Mouse (Mus musculus): ENCODE data around the gene Kcnj16.

The Kcnj16 gene

GRCm38 (mm10) chr11:110967762-110968135 lies at the start of gene Kcnj16:
Kcnj16 (plus strand) TSS chr11:110968033.
- no peak for DNase-seq (ENCODE audit: extremely low read depth, low read depth, low spot score)

- no peak for DNase-seq (ENCODE audit: extremely low read depth, low read depth, low spot score)
These were observed 48.9 kb upstream of the Kcnj16 start for GRCm38 (mm10) chr11:110918808-110919465.

- no peak for DNase-seq (ENCODE audit: extremely low read depth, low read depth, low spot score)
These were observed 32.1 kb upstream of the Kcnj16 start for GRCm38 (mm10) chr11:110935699-110936098.

- no peak for DNase-seq (ENCODE audit: extremely low read depth, low read depth, low spot score)
These were observed 25.6 kb upstream of the Kcnj16 start for GRCm38 (mm10) chr11:110942280-110942679.

GRCm38 (mm10) chr11:110942695-110943135 lies 25.1 kb upstream of the Kcnj16 start:
- no peak for DNase-seq (ENCODE audit: extremely low read depth, low read depth, low spot score)

- no peak for DNase-seq (ENCODE audit: extremely low read depth, low read depth, low spot score)
These were observed 11.2 kb upstream of the Kcnj16 start for GRCm38 (mm10) chr11:110956665-110957064.

- no peak for DNase-seq (ENCODE audit: extremely low read depth, low read depth, low spot score)
These were observed 6.2 kb upstream of the Kcnj16 start for GRCm38 (mm10) chr11:110961592-110962021.

GRCm38 (mm10) chr11:110967019-110967761 lies 643 bp upstream of the Kcnj16 start:
- no peak for DNase-seq (ENCODE audit: extremely low read depth, low read depth, low spot score)

- DNase-seq (ENCODE audit: extremely low read depth, low read depth, low spot score) = no peak
These were observed 1.1 kb downstream of the Kcnj16 start for GRCm38 (mm10) chr11:110968901-110969300.

GRCm38 (mm10) chr11:110985508-110985907 lies 17.7 kb downstream of the Kcnj16 start:
- DNase-seq (ENCODE audit: extremely low read depth, low read depth, low spot score) = no peak

GRCm38 (mm10) chr11:110985949-110986348 lies 18.1 kb downstream of the Kcnj16 start:
- no peak for DNase-seq (ENCODE audit: extremely low read depth, low read depth, low spot score)

GRCm38 (mm10) chr11:110993616-110994015 lies 25.8 kb downstream of the Kcnj16 start:
- DNase-seq (ENCODE audit: extremely low read depth, low read depth, low spot score) = no peak

- DNase-seq (ENCODE audit: extremely low read depth, low read depth, low spot score) = no peak
These were observed 29.4 kb downstream of the Kcnj16 start for GRCm38 (mm10) chr11:110997211-110997610.

GRCm38 (mm10) chr11:111005103-111005502 lies 37.3 kb downstream of the Kcnj16 start:
- no peak for DNase-seq (ENCODE audit: extremely low read depth, low read depth, low spot score)

GRCm38 (mm10) chr11:111009471-111009870 lies 41.6 kb downstream of the Kcnj16 start:
- DNase-seq (ENCODE audit: extremely low read depth, low read depth, low spot score) = no peak

- DNase-seq (ENCODE audit: extremely low read depth, low read depth, low spot score) = no peak
These were observed 48.4 kb downstream of the Kcnj16 start for GRCm38 (mm10) chr11:111016206-111016605.

GRCm38 (mm10) chr11:111020211-111020610 lies 52.4 kb downstream of the Kcnj16 start:
- DNase-seq (ENCODE audit: extremely low read depth, low read depth, low spot score) = no peak

GRCm38 (mm10) chr11:111022681-111023281 lies 54.9 kb downstream of the Kcnj16 start:
- no peak for DNase-seq (ENCODE audit: extremely low read depth, low read depth, low spot score)

- DNase-seq (ENCODE audit: extremely low read depth, low read depth, low spot score) = no peak
These were observed 74.3 kb downstream of the Kcnj16 start for GRCm38 (mm10) chr11:111042175-111042574.

- no peak for DNase-seq (ENCODE audit: extremely low read depth, low read depth, low spot score)
These were observed 75.5 kb downstream of the Kcnj16 start for GRCm38 (mm10) chr11:111043298-111043697.

- DNase-seq (ENCODE audit: extremely low read depth, low read depth, low spot score) = no peak
These were observed 86.4 kb downstream of the Kcnj16 start for GRCm38 (mm10) chr11:111054252-111054651.
